Mouse (Mus musculus): ENCODE measurements around the gene Rab3il1.

The Rab3il1 gene

DNA sequence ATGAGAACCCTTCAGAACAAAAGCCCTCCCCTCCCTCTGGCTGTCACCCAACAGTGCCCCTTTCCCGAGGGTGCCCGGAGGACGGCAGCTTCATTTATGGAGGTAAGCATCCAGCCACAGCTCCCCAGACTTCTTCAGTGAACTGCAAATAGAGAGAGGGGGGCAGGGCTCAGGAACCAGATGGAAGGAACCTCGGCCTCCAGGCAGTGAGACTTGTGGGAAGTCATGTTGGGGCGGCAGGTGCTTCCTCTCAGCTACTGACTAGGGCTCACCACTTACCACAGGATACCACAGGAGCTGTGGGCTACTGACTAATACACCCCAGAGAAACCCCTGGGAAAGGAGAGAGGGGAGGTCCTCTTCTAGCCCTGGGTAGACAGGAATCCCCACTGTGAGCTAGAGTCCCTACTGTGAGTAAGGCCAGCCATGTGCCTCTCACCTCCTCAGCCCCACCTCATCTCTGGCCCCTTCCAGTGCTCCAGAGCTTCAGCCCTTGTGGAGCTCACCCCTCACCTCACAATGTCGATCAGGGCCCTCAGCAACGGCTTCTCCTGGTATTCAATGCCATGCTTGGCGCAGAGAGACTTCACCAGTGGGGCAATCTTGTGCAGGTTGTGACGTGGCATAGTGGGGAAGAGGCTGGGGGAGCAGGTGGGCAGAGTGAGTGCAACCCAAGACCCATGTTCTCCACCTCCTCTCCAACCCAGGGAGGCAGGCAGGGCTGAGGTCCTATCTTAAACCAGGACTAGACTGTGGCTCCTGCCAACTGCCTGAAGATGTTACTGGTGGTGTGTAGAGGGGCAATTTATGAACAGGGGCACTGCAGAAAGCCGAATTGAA, 62.9 kb downstream of the Rab3il1 start:
- no peak for DNase-seq

DNA sequence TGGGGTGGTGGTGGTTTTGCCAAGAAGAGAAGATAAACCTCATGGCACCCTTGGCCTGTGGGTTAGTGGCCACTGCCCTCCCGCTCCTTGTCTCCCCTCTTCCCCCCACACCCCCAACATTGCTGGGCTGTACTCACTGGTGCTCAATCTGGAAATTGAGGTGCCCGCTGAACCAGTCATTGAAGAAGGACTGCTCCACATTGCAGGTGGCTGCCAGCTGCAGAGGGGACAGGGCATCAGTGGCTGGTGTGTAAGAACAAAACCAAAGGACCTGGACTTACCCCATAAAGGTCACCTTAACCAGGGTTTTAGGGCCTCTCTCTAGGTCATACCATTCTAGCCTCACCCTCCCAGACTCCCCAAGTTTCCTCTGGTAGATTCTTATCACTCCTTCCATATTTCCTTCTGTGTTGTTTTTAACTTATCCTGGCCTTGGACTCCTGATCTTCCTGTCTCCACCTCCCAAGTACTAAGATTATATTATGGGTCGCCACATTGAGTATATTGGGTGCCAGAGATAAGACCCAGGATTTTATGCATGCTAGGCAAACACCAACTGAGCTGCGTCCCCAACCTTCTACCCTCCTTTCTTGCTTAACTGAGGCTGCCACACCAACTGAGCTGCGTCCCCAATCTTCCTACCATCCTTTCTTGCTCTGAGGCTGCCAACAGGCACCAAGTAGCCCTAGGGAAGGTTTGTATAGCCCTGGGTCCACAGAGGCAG, 64.2 kb downstream of the Rab3il1 start:
- no peak for DNase-seq

DNA sequence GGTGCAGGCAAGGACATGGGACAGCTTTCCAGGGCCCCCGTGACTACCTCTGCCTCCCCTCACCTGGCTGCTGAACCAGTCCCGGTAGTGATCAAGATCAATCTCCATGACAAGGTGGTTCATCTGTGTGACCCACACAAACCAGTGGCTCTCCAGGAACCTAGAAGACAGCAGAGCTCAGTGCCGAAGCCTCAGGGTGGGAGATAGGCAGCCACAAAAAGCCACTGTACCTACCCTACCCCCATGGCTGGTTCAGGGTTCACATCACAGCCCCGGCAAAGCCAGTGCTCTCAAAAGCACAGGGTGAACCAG, 64.7 kb downstream of the Rab3il1 start:
- no peak for DNase-seq

DNA sequence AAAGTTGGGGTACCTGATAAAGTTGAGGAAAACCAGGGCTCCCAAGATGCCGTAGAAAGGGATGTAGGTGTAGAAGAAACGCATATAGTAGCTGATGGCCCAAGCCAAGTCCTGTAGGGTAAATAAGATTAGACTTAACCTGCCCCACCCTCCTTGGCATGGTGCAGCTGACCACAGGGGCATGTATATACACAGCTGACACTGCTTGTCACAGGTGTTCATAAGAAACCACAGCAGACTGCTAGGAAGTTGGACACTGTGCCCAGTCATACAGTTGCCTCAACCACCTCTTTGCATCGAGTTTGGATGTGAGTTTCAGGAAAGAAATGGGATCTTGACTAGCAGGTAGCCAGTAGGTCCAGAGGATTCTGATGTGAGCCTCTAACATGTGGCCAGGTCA, 65.0 kb downstream of the Rab3il1 start:
- DNase-seq, result no peak

DNA sequence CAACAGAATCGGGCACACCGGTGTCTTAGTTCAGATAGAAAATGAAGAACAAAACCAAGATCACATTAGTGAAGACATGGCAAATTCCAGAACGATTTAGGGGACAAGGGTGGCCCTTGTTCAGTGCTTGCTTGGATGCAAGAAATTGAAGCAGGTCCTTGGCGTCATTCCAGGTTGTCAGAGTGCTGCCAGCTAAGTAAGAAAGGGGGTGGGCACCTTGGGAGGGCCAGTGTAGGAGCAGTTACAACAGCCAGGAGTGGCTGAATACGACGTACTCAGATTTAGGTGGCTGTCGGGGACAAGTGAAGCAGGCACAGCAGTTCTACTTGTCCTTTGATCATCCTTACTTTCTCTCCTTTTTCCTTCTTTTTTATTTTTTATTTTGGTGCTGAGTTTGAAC, 66.2 kb downstream of the Rab3il1 start:
- no peak for DNase-seq

DNA sequence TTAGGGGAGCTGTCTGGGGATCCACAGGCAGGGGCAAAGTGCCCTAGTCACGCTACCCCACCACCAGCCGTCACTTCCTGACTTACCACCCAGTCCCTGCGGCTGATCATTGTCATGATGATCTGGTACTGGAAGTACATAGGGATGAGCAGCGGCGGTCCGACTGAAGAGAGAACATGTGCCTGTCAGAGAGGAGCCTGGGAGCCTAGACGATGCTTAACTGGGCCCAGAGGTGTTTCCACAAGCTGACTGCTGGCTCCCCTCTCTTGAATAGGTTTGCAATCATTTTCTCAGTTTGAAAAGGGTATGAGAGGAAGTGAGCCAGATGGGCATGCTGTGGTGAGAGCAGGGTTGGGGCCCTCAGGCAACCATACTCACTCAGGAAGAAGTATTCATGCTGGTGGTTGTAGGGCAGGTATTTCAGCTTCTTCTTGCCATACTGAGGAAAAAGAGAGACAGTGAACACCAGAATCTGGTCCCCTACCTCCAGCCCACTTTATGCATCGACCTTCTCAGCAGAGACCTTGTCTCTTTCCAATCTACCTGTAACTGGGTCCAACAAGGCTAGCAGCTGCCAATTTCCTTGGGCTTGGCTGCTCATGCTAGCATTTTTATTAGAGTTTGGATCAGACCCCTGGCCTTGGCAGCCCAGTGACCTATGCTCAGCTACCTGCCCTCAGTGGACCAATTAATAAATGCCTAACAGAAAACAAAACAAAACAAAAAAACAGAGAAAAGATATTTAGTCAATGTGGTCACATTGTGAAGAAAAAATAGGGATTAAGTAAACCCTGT, 68.9 kb downstream of the Rab3il1 start:
- no peak for DNase-seq

DNA sequence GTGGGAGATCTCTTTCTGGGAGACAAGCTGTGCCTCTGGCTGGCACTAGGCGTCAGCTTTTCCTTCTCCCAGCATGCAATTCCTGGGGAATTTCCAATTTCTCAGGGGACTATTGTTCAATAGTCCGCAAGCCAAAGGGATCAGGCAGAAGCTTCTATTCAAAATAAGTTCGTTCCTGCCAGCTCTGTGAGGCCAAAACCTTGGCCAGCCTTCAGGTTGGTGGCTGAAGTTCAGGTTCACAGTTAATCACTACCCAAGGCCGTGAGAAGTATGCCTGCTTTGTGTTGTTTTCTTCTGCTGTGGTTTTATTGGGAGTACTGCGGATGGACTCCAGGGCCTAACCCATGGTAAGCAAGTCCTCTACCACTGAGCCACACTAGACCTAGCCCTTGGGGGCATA, 69.7 kb downstream of the Rab3il1 start:
- DNase-seq, result no peak

DNA sequence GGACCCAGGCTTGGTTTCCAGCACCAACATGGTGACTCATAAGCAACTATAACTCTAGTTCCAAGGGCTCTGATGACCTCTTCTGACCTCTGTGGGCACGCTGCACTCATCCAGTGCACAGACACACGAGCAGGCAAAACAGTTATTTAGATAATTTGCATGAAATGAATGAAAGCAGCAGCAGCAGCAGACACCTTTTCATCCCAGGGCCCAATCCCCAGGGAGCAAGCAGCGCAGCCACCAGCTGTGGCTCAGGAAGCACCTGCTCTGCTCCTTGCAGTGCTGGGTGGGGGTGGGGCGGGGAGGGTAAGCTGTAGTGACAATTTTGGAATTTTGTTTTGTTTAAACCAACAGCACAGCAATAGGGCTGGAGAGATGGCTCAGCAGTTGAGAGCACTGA, 70.4 kb downstream of the Rab3il1 start:
- DNase-seq, result no peak

DNA sequence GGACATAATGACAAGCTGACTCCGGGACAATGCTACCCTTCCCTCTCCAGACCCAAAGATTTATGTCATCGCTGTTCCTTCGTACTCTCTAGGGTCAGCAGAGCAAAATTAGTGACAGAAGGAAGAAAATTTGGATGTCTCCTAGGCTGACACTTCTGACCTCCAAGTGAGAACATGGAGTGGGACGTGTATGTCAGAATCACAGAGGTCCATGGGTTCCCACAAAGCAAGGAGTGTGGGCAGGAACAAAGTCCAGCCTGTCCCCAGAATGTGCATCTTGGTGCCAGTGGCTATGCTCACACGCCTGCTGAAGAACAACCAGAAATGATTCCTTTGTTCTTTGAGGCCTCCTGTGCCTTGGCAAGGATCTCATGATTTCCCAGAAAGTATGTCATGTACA, 71.7 kb downstream of the Rab3il1 start:
- no peak for DNase-seq

DNA sequence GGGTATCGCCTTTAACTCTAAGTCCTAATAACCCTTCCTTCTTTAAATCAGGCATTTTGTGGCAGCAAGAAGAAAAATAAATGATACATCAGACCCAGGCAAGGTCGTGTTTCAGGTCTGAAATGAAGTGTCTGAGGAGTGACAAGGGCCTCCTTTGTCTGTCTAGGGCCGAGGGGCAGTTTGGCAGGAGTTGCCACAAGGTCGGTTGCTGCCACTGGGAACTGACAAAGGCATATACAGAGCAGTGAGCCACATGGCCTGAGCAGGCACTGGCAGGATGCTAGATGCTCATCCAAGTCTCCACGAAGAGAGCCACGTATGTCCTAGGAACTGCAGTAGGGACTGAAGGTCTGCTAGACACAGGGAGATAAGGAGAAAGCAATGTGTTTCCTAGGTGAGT, 76.9 kb downstream of the Rab3il1 start:
- DNase-seq, result no peak

DNA sequence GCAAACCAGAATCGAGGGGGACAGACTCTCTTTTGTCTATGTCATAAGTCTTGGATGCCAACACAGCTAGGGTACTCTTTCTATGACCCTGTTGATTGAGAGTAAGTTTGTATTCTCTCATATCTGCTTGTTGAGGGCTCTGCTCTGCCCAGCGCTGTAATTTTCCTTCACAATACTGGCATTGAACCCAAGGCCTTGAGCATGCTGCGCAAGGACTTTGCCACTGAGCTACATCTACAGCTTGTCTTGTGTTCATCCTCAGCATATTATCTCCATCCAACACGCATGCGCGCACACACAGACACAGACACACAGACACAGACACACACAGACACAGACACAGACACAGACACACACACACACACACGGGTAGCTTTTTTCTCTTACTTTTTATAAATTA, 78.9 kb downstream of the Rab3il1 start:
- no peak for DNase-seq

DNA sequence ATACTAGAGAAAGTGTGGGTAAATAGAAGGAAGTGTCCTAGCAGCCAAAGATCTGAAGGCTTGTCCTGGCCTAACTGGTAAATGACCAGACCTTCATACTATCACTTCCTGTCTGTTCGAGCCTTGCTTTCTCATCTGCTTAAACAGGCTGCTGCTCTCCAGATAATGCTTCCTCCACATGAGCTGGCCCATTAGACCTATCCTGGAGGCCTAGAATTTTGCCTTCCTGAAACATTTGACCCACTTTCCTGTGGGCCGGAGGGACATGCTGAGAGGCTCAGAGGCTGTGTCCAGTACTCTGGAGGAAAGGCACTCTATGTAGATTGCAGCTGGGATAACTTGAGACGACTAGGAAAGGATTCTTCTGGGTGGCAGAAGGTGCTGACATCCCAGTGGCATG, 80.6 kb downstream of the Rab3il1 start:
- no peak for DNase-seq

DNA sequence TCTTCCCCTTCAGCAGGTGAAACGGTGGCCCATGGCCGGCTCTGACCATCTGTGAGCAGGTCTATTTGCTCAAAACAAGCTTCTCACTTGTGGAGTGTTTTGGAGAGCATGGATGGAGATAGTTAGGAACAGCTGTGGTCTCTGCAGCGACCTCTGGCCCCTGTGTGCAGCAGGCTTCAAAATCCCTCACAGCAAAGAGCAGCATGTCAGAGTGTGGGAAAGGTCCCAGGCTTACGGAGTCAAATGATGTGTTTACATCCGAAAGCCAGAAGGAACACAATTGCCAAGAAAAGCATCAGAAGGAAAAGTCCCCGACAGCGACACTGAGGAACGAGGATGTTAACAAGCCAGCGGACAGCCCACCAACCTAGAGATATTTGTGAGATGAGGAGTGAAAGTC, 84.0 kb downstream of the Rab3il1 start:
- no peak for DNase-seq

DNA sequence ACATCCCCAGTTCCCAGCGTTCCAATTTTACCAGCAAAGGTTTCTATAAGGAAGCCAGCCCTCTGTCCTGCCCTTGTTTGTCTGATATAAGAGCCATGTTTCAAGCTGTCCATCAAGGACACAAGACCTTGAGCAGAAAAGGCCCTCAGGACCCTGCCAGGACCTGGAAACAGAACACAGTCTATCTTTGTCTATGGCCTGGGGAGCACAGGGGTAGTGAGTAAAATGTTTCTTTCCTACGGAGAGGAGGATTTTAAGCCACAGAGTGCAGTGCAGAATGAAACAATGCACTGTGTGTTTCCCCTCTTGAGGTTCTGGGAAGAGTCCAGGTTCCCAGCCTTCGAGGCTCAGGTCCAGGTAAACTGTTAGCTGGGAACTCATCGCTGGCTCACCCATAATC, 85.5 kb downstream of the Rab3il1 start:
- DNase-seq, result no peak
